Mouse (Mus musculus) liver, embryonic 13.5 days (tissue): Measurements from ENCODE around the gene Ebf4. TPM values are rescaled to one million over a fixed set of nuclear protein-coding genes. Genes with fewer than 3 reads are reported as not detected.

ENCODE experiments used
- ATAC-seq: fragments of 200-750 bp; cut with Nextera tagmentation; 2 replicates; pipeline ENCODE4 v1.8.0; 2017; ENCODE audit warnings: low read depth, mild to moderate bottlenecking, moderate number of reproducible peaks, moderate library complexity
- DNase-seq: peaks from one replicate; pipeline ENCODE4 v3.0.0; 2022
- H3K27ac ChIP-seq: fragments of 300-500 bp; sonication (generic); 2 replicates; pipeline ENCODE4 v1.5.1; 2015; ENCODE audit warnings: moderate library complexity, mild to moderate bottlenecking, inconsistent platforms
- H3K27me3 ChIP-seq: fragments of 300-500 bp; sonication (generic); 2 replicates; pipeline ENCODE4 v1.6.1; 2015; ENCODE audit warnings: mild to moderate bottlenecking, inconsistent platforms
- H3K36me3 ChIP-seq: fragments of 300-500 bp; sonication (generic); 2 replicates; pipeline ENCODE4 v1.6.1; 2015; ENCODE audit warnings: mild to moderate bottlenecking, inconsistent platforms
- H3K4me1 ChIP-seq: fragments of 300-500 bp; sonication (generic); replicated peaks from 2 replicates; pipeline ENCODE4 v1.6.1; 2015; ENCODE audit warnings: inconsistent platforms
- H3K4me2 ChIP-seq: fragments of 300-500 bp; sonication (generic); 2 replicates; pipeline ENCODE4 v1.6.1; 2015; ENCODE audit warnings: inconsistent platforms, mild to moderate bottlenecking, moderate library complexity
- H3K4me3 ChIP-seq: fragments of 300-500 bp; sonication (generic); replicated peaks from 2 replicates; pipeline ENCODE4 v1.5.1; 2015; ENCODE audit warnings: mild to moderate bottlenecking, inconsistent platforms
- H3K9ac ChIP-seq: fragments of 300-500 bp; sonication (generic); 2 replicates; pipeline ENCODE4 v1.6.1; 2015; ENCODE audit warnings: mild to moderate bottlenecking, inconsistent platforms
- H3K9me3 ChIP-seq: fragments of 300-500 bp; sonication (generic); replicated peaks from 2 replicates; pipeline ENCODE4 v1.6.1; 2016; ENCODE audit warnings: inconsistent platforms
- WGBS: fragments of 180-500 bp; shearing (Covaris S2); methylation state at CpG from one replicate; pipeline ENCODE4 v1.1.7; 2015; ENCODE audit not compliant: insufficient replicate concordance; 5-methylcytosine and 5-hydroxymethylcytosine counted together
- polyA plus RNA-seq: library from polyadenylated mRNA; unstranded; fragments of >200 nt; fragmentation: Nextera tagmentation; extraction: Ambion mirVana; gene quantifications from 2 replicates; pipeline ENCODE4 v1.2.1, GENCODE M21; 2015

Ebf4 gene
- polyA plus RNA-seq = 0.03 and 0.10 TPM in 2 replicates

GRCm38 (mm10) chr2:130294936-130295277 is at the start of gene Ebf4:
Gene Ebf4, plus strand, starts transcription at chr2:130295169.
- Histone ChIP-seq H3K4me2 (peak within 1 kb of the TSS; percentile 68), H3K9ac (peak within 1 kb of the TSS; percentile 33; the same call in 1 of the 2 replicates), H3K4me1 (peaks cover 10% of the 10 kb centered on the region; the same call in 1 of the 2 replicates), H3K36me3 (no peaks in the 10 kb centered on the region), H3K27ac (no peak within 1 kb of the TSS), H3K9me3 (no peaks in the 10 kb centered on the region), H3K27me3 (peaks cover 91% of the 10 kb centered on the region), H3K4me3 (peak within 1 kb of the TSS; percentile 59)
- ATAC-seq (no peak), DNase-seq (no peak)
- whole genome bisulfite sequencing = under 1% methylated on average over 36 of the region's 39 CpGs

DNA sequence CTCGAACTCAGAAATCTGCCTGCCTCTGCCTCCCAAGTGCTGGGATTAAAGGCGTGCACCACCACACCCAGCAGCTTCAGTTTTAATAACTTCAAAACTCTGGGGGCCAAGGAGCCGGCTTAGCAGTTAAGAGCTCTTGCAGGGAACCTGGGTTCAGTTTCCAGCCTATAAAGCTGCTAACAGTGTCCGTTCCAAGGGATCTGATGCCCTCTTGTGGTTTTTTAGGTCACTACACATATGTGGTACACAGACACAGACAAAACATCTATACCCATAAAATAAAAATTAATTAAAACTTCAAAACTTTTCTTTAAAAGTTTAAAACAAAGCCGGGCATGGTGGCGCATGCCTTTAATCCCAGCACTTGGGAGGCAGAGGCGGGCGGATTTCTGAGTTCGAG is 48.1 kb upstream of the Ebf4 start:
- no peak overlapping the region for H3K4me2 ChIP-seq
- H3K4me3 ChIP-seq = no peak overlapping the region
- H3K9me3 ChIP-seq = no peaks in the 10 kb centered on the region
- DNase-seq (no peak), ATAC-seq (no peak)
- H3K4me1 ChIP-seq = peaks cover 16% of the 10 kb centered on the region
- no peak overlapping the region for H3K9ac ChIP-seq
- no peaks in the 10 kb centered on the region for H3K36me3 ChIP-seq
- H3K27me3 ChIP-seq = no peaks in the 10 kb centered on the region
- no peak overlapping the region for H3K27ac ChIP-seq
- WGBS = 44% methylated on average over 9 of the region's 9 CpGs

GRCm38 (mm10) chr2:130248226-130248625 is 46.7 kb upstream of the Ebf4 start:
- H3K27ac ChIP-seq = peak overlapping the region; percentile 63
- DNase-seq (peak; percentile 35), ATAC-seq (peak; percentile 95)
- H3K36me3 ChIP-seq = no peaks in the 10 kb centered on the region
- H3K4me2 ChIP-seq = peak overlapping the region; percentile 19; the same call in 1 of the 2 replicates
- no peak overlapping the region for H3K4me3 ChIP-seq
- H3K9me3 ChIP-seq = no peaks in the 10 kb centered on the region
- WGBS = 20% methylated on average over 7 of the region's 7 CpGs
- 0 out of 2 replicates have a peak, but pooled peaks cover 2% of the 10 kb centered on the region for H3K27me3 ChIP-seq
- H3K4me1 ChIP-seq = peaks cover 16% of the 10 kb centered on the region
- peak overlapping the region; percentile 23; the same call in 1 of the 2 replicates for H3K9ac ChIP-seq

DNA sequence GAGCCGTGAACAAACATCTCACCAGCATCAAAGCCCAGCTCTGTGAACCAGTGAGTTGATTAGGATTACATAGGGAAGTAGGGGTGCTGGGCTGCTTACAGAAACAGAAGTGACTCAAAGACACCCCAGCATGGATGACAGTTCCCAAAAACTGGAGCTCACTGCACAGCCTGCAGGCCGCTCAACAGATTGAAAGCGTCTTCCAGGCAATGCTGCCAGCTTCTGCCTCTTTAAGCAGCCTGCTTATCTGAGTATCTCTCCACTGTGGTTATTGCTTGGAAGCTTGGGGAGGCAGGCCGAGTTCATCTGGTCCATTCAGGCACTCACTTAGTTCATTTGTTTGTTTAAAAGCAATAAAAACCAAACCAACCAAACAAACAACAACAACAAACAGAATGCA is 38.2 kb upstream of the Ebf4 start:
- 39% methylated on average over 4 of the region's 4 CpGs for WGBS
- no peak overlapping the region for H3K4me2 ChIP-seq
- peaks cover 22% of the 10 kb centered on the region for H3K4me1 ChIP-seq
- ATAC-seq (no peak), DNase-seq (no peak)
- H3K27ac ChIP-seq = no peak overlapping the region
- H3K36me3 ChIP-seq = no peaks in the 10 kb centered on the region
- H3K9ac ChIP-seq = no peak overlapping the region
- no peak overlapping the region for H3K4me3 ChIP-seq
- no peaks in the 10 kb centered on the region for H3K9me3 ChIP-seq
- H3K27me3 ChIP-seq = 0 out of 2 replicates have a peak, but pooled peaks cover 2% of the 10 kb centered on the region

GRCm38 (mm10) chr2:130260822-130261221 is 34.1 kb upstream of the Ebf4 start:
- peak overlapping the region; percentile 70 for H3K27ac ChIP-seq
- no peaks in the 10 kb centered on the region for H3K27me3 ChIP-seq
- peaks cover 63% of the 10 kb centered on the region for H3K4me1 ChIP-seq
- ATAC-seq = no peak
- WGBS = 63% methylated on average over 4 of the region's 4 CpGs
- H3K36me3 ChIP-seq = no peaks in the 10 kb centered on the region
- H3K9me3 ChIP-seq = no peaks in the 10 kb centered on the region
- peak overlapping the region; percentile 42 for H3K9ac ChIP-seq
- H3K4me2 ChIP-seq = peak overlapping the region; percentile 68
- no peak for DNase-seq
- no peak overlapping the region for H3K4me3 ChIP-seq

GRCm38 (mm10) chr2:130261914-130262313 is 33.1 kb upstream of the Ebf4 start:
- peak overlapping the region; percentile 68 for H3K4me2 ChIP-seq
- peak overlapping the region; percentile 14; the same call in 1 of the 2 replicates for H3K4me3 ChIP-seq
- ATAC-seq (peak; percentile 57), DNase-seq (no peak)
- 15% methylated on average over 2 of the region's 2 CpGs for WGBS
- peaks cover 72% of the 10 kb centered on the region for H3K4me1 ChIP-seq
- peak overlapping the region; percentile 39; the same call in 1 of the 2 replicates for H3K9ac ChIP-seq
- H3K9me3 ChIP-seq = no peaks in the 10 kb centered on the region
- no peaks in the 10 kb centered on the region for H3K36me3 ChIP-seq
- no peaks in the 10 kb centered on the region for H3K27me3 ChIP-seq
- peak overlapping the region; percentile 70 for H3K27ac ChIP-seq

DNA sequence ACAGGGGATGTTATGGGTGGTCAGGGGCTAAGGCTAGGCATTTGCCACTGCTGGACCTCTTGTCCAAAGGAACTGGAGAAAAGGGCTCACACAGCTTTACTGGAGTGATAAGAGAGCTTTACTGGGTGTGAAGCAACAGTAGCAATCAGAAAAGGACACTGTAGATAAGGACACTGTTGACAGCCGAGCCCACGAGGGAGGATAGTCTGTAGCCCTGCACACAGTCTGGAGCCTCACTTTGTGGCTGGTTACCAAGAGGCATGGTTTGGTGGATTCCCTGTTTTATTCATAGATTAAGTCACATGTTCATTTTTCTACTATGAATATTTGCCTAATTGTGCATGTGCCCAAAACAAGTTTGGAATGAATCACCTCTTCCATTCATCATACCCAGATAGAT is 32.6 kb upstream of the Ebf4 start:
- ATAC-seq (peak; percentile 91), DNase-seq (peak; percentile 58)
- peak overlapping the region; percentile 40 for H3K9ac ChIP-seq
- H3K36me3 ChIP-seq = no peaks in the 10 kb centered on the region
- no peaks in the 10 kb centered on the region for H3K27me3 ChIP-seq
- H3K27ac ChIP-seq = peak overlapping the region; percentile 74
- H3K9me3 ChIP-seq = no peaks in the 10 kb centered on the region
- 0% methylated on average over 2 of the region's 2 CpGs for WGBS
- H3K4me3 ChIP-seq = peak overlapping the region; percentile 14; the same call in 1 of the 2 replicates
- H3K4me2 ChIP-seq = peak overlapping the region; percentile 68
- H3K4me1 ChIP-seq = peaks cover 72% of the 10 kb centered on the region

DNA sequence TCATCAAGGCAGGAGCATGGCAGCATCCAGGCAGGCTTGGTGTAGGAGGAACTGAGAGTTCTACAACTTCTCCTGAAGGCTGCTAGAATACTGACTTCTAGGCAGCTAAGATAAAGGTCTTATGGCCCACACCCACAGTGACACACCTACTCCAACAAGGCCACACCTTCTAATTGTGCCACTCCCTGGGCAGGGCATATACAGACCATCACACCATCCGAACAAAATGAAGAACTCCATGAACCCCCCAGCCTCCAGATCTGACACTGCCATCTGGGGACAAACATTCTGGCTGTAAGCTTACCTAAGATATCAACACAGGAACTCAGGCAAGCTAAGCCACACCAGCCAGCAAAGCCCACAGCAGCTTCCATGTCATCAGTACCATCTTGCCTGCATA is 29.4 kb upstream of the Ebf4 start:
- WGBS = 19% methylated on average over 1 of the region's 1 CpGs
- no peaks in the 10 kb centered on the region for H3K36me3 ChIP-seq
- ATAC-seq (peak; percentile 82), DNase-seq (peak; percentile 73)
- peak overlapping the region; percentile 68 for H3K4me2 ChIP-seq
- no peaks in the 10 kb centered on the region for H3K27me3 ChIP-seq
- H3K9ac ChIP-seq = peak overlapping the region; percentile 69
- peak overlapping the region; percentile 76 for H3K27ac ChIP-seq
- peak overlapping the region; percentile 48 for H3K4me3 ChIP-seq
- no peaks in the 10 kb centered on the region for H3K9me3 ChIP-seq
- H3K4me1 ChIP-seq = peaks cover 79% of the 10 kb centered on the region

DNA sequence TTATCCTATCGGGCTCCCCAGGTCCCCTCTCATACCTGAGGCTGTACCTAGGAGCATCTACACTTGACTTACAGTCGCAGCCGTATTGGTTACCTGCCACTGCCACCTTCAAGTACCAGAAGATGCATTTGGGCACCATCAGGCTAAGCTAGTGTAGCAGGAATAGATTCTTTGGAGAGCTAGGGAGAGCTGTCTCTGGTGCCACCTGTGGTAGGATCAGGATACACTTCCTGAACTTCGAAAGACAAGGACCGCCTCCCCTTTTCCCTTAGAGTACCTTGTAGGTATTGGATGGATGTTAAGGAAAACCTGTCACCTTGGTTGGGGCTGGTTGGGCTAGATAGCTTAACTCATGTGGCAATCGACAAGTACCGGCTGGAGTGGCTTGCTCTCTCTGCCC is 26.9 kb upstream of the Ebf4 start:
- H3K4me1 ChIP-seq = peaks cover 61% of the 10 kb centered on the region

GRCm38 (mm10) chr2:130273732-130274131 is 21.2 kb upstream of the Ebf4 start:
- WGBS = 1% methylated on average over 14 of the region's 14 CpGs

More for the DNA sequence above, 26.9 kb upstream of the Ebf4 start:
- no peak for DNase-seq
- Histone ChIP-seq H3K4me3 (no peak overlapping the region), H3K9me3 (no peaks in the 10 kb centered on the region), H3K36me3 (no peaks in the 10 kb centered on the region), H3K9ac (0 out of 2 replicates have a peak overlapping the region, but pooled peaks have one; percentile 14), H3K27me3 (no peaks in the 10 kb centered on the region), H3K4me2 (no peak overlapping the region), H3K27ac (no peak overlapping the region)
- ATAC-seq = no peak
- WGBS = 59% methylated on average over 7 of the region's 7 CpGs

GRCm38 (mm10) chr2:130274149-130274861 is 20.7 kb upstream of the Ebf4 start, which contains the start of gene Nop56:
Gene Nop56, plus strand, starts transcription at chr2:130274430.
- Histone ChIP-seq H3K9me3 (no peaks in the 10 kb centered on the region), H3K27me3 (no peaks in the 10 kb centered on the region), H3K9ac (peak within 1 kb of the TSS; percentile 98), H3K4me2 (peak within 1 kb of the TSS; percentile 92), H3K4me1 (peaks cover 55% of the 10 kb centered on the region), H3K36me3 (peaks cover 42% of the 10 kb centered on the region), H3K4me3 (peak within 1 kb of the TSS; percentile 93), H3K27ac (peak within 1 kb of the TSS; percentile 89)
- DNase-seq = peak; percentile 99
- ATAC-seq = peak; percentile 96
- WGBS = under 1% methylated on average over 68 of the region's 68 CpGs

More at GRCm38 (mm10) chr2:130273732-130274131, 21.2 kb upstream of the Ebf4 start:
- peak overlapping the region; percentile 83 for H3K27ac ChIP-seq
- H3K36me3 ChIP-seq = peaks cover 39% of the 10 kb centered on the region
- ATAC-seq = peak; percentile 33
- no peaks in the 10 kb centered on the region for H3K9me3 ChIP-seq
- H3K4me3 ChIP-seq = peak overlapping the region; percentile 93
- H3K9ac ChIP-seq = peak overlapping the region; percentile 89
- peak overlapping the region; percentile 92 for H3K4me2 ChIP-seq
- H3K27me3 ChIP-seq = no peaks in the 10 kb centered on the region
- no peak for DNase-seq
- peaks cover 55% of the 10 kb centered on the region for H3K4me1 ChIP-seq
